Mouse (Mus musculus) testis, adult 10 weeks (tissue): ENCODE data around the gene Zc3h8. TPM values are rescaled to one million over a fixed set of nuclear protein-coding genes. Genes with fewer than 3 reads are reported as not detected.

Experiments used
- polyA plus RNA-seq: library from polyadenylated mRNA; stranded (reverse); fragments of 350-450 nt; fragmentation: Illumina TruSeq; extraction: RNeasy Lipid Tissue Mini Kit (QIAGEN cat#74804); gene quantifications from one replicate; pipeline ENCODE4 v1.2.3, GENCODE M21; 2014; ENCODE audit warnings: low read depth, low replicate concordance

Gene Zc3h8
- 18.5 TPM for polyA plus RNA-seq

DNA sequence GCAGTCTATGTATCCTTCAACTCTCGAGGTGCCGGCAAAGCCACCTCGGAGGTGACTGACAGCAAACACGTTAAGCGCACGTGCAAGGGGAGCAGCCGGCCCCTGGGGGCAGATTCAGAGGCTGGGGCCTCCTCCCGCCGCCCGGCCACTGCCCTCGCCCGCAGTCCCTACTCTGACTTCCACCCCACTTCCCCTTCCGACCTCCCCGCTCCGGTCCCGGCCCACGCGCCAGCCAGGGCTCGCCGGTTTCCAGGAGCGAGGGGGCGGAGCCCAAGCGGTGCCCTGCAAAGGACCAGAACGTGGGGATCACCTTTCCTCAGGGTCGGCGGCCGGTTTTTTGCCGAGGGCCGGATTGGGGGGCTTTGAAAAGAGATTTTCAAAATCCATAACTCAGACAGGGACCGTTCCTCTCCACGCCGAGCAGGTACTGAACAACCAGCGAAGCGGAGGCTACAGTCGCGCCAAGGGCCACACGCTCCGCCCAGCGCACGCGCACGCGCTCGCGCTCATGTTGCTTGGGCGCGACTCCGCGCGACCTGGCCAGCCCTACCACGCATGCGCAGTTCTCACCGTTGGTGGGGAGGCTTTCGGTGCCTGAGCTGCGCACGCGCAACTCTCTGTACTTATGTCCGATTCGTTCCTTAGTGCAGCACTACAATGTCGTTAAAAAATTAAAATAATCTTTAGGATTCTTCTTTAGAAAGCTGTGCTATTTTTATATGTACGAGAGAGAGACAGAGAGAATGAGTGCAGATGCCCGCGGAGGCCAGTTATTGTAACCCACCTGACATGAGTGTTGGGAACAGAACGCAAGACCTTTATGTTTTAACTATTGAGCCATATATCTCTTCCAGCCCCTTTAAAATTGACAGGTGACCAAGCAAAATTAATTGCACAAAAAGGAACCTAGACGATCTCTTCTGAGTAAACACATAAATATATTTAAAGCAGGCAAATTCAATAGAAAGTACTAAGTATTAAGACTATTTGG is at the start of gene Zc3h8:
Gene Zc3h8, minus strand, starts transcription at position 540 of the 991 bp plus-strand sequence.

DNA sequence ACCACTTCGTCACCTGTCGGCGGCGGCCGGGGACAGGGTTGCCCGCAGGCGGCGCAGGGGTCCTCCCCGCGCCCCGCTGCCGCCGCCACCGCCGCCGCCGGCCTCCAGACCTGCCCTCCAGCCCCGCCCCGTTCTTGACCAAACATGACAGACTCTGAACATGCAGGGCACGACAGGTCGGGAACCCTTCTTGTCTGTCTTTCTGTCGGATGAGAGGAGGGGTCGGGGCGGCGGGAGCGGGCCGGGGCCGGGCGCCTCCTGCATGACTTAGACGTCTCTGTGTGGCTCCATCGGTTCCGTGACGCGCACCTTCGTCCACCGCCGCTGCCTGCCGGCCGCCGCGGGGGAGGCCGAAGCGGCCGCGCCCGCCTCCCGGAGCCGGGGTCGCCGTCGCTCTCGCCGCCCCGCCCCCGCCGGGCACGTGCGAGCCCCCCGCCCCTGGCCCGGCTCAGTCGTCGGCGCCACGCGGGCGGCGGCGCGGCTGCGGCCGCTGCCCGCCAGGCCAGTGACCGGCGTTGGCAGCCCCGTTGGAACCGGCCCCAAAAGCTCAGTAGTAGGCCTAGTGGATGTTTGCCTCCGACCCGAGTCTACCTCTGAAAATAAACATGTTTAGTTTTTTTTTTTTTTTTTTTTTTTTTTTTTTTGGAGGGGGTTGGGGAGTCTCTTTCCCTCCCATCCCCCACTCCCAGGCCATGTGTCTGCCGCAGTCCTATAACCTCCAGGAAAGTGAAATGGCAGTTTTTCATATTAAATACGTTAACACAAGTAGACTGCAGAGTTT is 24.0 kb upstream of the Zc3h8 start, which contains the start of gene Gm10762:
Gene Gm10762, minus strand, starts transcription at position 65 of the 781 bp plus-strand sequence.

DNA sequence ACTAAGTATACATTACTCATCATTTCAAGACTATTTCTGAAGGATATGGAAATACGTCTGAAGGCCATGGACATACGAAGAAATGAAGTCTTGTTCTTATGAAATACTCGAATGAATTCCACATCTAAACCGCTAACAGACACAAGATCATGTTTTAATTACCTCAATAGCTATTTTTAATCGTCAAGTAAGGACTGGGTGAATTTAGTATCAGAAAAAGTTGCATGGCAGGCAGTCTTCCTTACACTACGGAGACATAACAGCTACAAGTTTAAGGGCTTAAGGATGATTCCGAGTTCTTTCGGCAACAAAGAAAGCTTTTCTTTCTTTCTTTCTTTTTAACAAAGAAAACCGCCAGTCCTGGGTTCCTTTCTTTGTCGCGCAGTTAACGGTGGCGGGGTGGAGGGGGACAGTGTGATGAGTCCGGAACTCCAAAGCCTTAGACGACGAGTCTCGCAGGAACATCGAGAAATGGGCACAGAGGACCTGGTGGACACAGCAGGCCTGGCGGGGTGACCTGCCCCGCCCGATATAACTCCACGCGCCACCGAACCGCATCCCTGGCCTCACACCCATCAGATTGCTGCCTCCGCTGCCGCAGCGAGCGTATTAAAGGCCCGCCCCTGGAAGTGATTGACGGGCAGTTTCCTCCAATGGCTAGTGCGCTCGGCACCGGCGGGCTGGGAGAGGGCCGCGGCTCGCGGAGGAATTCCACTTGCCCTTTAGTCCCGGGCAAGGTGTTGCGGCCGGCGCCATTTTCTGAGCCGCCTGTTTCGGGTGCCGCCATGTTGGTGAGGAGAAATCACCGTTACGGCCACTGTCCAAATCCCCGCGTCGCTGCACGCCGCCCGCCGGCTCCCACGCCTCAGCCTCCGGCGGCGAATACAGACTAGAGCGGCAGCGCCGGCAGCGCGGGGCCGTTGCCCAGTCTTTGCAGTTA is 23.0 kb upstream of the Zc3h8 start, which contains the start of gene Zc3h6:
Gene Zc3h6, plus strand, starts transcription at position 762 of the 940 bp plus-strand sequence.

Other genes with a start within 250 kb of the Zc3h8 start
- 7.6 TPM for gene Mertk, start 245.1 kb downstream of the Zc3h8 start, polyA plus RNA-seq
- gene Tmem87b, start 126.0 kb downstream of the Zc3h8 start, polyA plus RNA-seq = 23.0 TPM
- gene Fbln7, start 81.1 kb downstream of the Zc3h8 start, polyA plus RNA-seq = 0.22 TPM
- 20.3 TPM for gene Zc3h6, start 23.3 kb upstream of the Zc3h8 start, polyA plus RNA-seq
- gene Gm10762, start 23.6 kb upstream of the Zc3h8 start, polyA plus RNA-seq = 28.1 TPM
- 0.29 TPM for gene Vinac1, start 104.1 kb upstream of the Zc3h8 start, polyA plus RNA-seq
- gene Ttl, start 121.9 kb upstream of the Zc3h8 start, polyA plus RNA-seq = 0.81 TPM
- gene Polr1b, start 156.9 kb upstream of the Zc3h8 start, polyA plus RNA-seq = 1.8 TPM
- 5.3 TPM for gene Chchd5, start 185.6 kb upstream of the Zc3h8 start, polyA plus RNA-seq